In the genomic region with DNA sequence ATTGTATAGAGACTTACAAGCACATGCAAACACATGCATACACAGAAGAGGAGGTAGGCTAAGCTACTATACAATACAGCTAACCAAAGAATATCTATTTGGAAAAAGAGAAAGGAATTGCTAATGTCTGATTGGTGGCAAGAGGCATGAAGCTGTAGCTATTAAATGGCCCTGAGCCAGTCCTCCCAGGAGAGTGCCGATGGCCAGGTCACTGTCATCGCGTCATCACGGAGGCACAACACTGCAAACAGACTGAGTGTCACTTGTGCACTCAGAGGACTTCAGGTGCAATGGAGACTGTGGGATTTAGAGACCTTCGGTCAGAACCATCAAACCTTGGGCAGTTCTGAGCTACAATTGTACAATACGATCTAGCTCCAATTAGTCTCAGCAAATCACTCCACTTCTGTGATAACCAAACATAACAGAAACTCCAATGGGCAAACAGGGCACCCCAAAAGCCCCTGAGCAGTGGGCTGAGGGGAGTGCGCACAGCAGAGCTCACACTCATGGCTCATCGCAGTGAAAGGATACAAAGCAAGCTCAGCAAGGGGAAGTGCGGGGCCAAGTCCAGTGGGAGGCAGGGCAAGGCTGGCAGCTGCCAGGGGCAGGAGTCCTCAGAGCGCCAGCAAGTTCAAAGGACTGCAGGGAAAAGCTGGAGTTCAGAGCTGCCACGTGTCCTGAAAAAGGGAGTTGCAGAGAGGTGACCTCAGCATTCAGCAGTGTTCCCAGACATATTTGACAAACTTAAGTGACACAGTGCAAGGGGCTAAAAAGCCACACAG, we compare ENCODE assay signal across 12 mouse cellular contexts.
DNase-seq lines count a peak whose midpoint lies in the region; ATAC-seq and TF ChIP-seq lines count a peak whose summit lies in the region.
"Had no signal": no experiment of that assay in that cellular context is flagged by ENCODE, and none has a peak within 500 bp of the region (broad histone marks: within the 10 kb centered on the region; RNA-seq: fewer than 3 reads in every experiment).

No protein-coding gene starts in this region.

- no peak overlapping the region for H3K9ac ChIP-seq in heart, adult 2 months (ENCODE audit: low read depth, low read length)
- H3K9ac ChIP-seq in heart, embryonic 12.5 days: no peak overlapping the region
- H3K9ac ChIP-seq: forebrain, embryonic 13.5 days; neural tube, embryonic 12.5 days had no signal

- peaks cover 12% of the 10 kb centered on the region for H3K4me1 ChIP-seq in heart, adult 2 months (ENCODE audit: control insufficient read depth, insufficient read depth, low read length)
- H3K4me1 ChIP-seq in heart, embryonic 12.5 days (replicated peaks): peaks cover 25% of the 10 kb centered on the region
- H3K4me1 ChIP-seq in cerebellum, adult 2 months (ENCODE audit: control insufficient read depth, insufficient read depth, low read length): peaks cover 36% of the 10 kb centered on the region
- peaks cover 32% of the 10 kb centered on the region for H3K4me1 ChIP-seq in heart, embryonic 10.5 days

- TF ChIP-seq EP300 in heart, adult 2 months (IDR thresholded peaks at IDR 0.05; ENCODE audit: insufficient read depth, low read depth, low read length): 0 out of 2 replicates have a peak, but pooled peaks have one; percentile 8

- ATAC-seq in heart, embryonic 12.5 days (ENCODE audit: insufficient number of reproducible peaks, low FRiP score): no peak
- ATAC-seq: forebrain, embryonic 13.5 days had no signal

- no peaks in the 10 kb centered on the region for H3K9me3 ChIP-seq in heart, embryonic 12.5 days (replicated peaks)
- H3K9me3 ChIP-seq in heart, embryonic 10.5 days: no peaks in the 10 kb centered on the region
- H3K9me3 ChIP-seq: forebrain, embryonic 13.5 days; hindbrain, embryonic 10.5 days; neural tube, embryonic 12.5 days had no signal

- 64% methylated on average over 11 of the region's 11 CpGs for WGBS in heart, adult 2 months
- WGBS in heart, embryonic 12.5 days: 78% methylated on average over 11 of the region's 11 CpGs
- WGBS in cerebellum, adult 2 months: 18% methylated on average over 11 of the region's 11 CpGs
- 83% methylated on average over 11 of the region's 11 CpGs for WGBS in heart, embryonic 10.5 days

- no peak overlapping the region for H3K4me2 ChIP-seq in heart, embryonic 12.5 days
- H3K4me2 ChIP-seq: forebrain, embryonic 13.5 days; neural tube, embryonic 12.5 days had no signal

- no peaks in the 10 kb centered on the region for H3K27me3 ChIP-seq in heart, adult 2 months (ENCODE audit: control insufficient read depth, insufficient read depth, low read length)
- H3K27me3 ChIP-seq in heart, embryonic 12.5 days (replicated peaks): no peaks in the 10 kb centered on the region
- H3K27me3 ChIP-seq in cerebellum, adult 2 months (ENCODE audit: control insufficient read depth, insufficient read depth, low read length): no peaks in the 10 kb centered on the region
- no peaks in the 10 kb centered on the region for H3K27me3 ChIP-seq in heart, embryonic 10.5 days (ENCODE audit: insufficient read depth, poor library complexity, severe bottlenecking)
- H3K27me3 ChIP-seq: forebrain, embryonic 13.5 days; neural tube, embryonic 12.5 days had no signal

- H3K4me3 ChIP-seq in heart, adult 2 months: no peak overlapping the region
- H3K4me3 ChIP-seq in heart, embryonic 12.5 days: no peak overlapping the region
- no peak overlapping the region for H3K4me3 ChIP-seq in cerebellum, adult 2 months (replicated peaks; ENCODE audit: insufficient read depth, low read depth, low read length)
- no peak overlapping the region for H3K4me3 ChIP-seq in heart, embryonic 10.5 days
- H3K4me3 ChIP-seq: forebrain, embryonic 13.5 days; hindbrain, embryonic 10.5 days; neural tube, embryonic 12.5 days had no signal

- H3K36me3 ChIP-seq in heart, adult 2 months (ENCODE audit: control insufficient read depth, insufficient read depth, low read length): no peaks in the 10 kb centered on the region; the same call in 1 of the 2 replicates
- H3K36me3 ChIP-seq in heart, embryonic 12.5 days: 0 out of 2 replicates have a peak, but pooled peaks cover 4% of the 10 kb centered on the region
- no peaks in the 10 kb centered on the region for H3K36me3 ChIP-seq in heart, embryonic 10.5 days
- H3K36me3 ChIP-seq: hindbrain, embryonic 10.5 days had no signal

- TF ChIP-seq CTCF in heart, adult 2 months (IDR thresholded peaks at IDR 0.05): no peak
- no peak for TF ChIP-seq CTCF in cerebellum, adult 2 months (IDR thresholded peaks at IDR 0.05; ENCODE audit: borderline replicate concordance, insufficient read depth, low read depth, low read length)

- peak overlapping the region; percentile 20 for H3K27ac ChIP-seq in heart, adult 2 months
- no peak overlapping the region; the same call in 1 of the 2 replicates for H3K27ac ChIP-seq in heart, embryonic 12.5 days (ENCODE audit: poor library complexity, severe bottlenecking)
- 0 out of 2 replicates have a peak overlapping the region, but pooled peaks have one; percentile 55 for H3K27ac ChIP-seq in cerebellum, adult 2 months (ENCODE audit: insufficient read depth, low read length)
- peak overlapping the region; percentile 22; the same call in 1 of the 2 replicates for H3K27ac ChIP-seq in heart, embryonic 10.5 days
- H3K27ac ChIP-seq: macrophage; neural tube, embryonic 12.5 days had no signal

- peak in 1 of 2 experiments; percentile 50 for DNase-seq in heart, adult 2 months
- DNase-seq in cerebellum, adult 2 months: peak; percentile 59 to 63
- DNase-seq in heart, embryonic 10.5 days (ENCODE audit: low spot score): no peak
- peak; percentile 80 to 86 for DNase-seq in kidney, postnatal 36 days
- DNase-seq in left cerebral cortex, postnatal 14 days (ENCODE audit: low spot score in 2 of 2): no peak
- no peak for DNase-seq in layer of hippocampus, adult 11-12 months (ENCODE audit: low spot score)
- DNase-seq in natural killer cell, adult 2 months (ENCODE audit: low spot score in 2 of 2): no peak

- intact Hi-C loops in heart, adult 2 months (cut with DNase I): no loop called here
- intact Hi-C loops in left cerebral cortex, postnatal 14 days (cut with DNase I): no loop called here

- TF ChIP-seq POLR2A in heart, adult 2 months (IDR thresholded peaks at IDR 0.05; ENCODE audit: insufficient read depth, low read depth, low read length): no peak
- TF ChIP-seq POLR2A in cerebellum, adult 2 months (IDR thresholded peaks at IDR 0.05; ENCODE audit: borderline replicate concordance, insufficient read depth, low read length): no peak

- no peaks in the 10 kb centered on the region; the same call in 1 of the 2 replicates for H3K79me2 ChIP-seq in heart, adult 2 months (replicated peaks; ENCODE audit: control insufficient read depth, insufficient read depth, low read length)

Comparison
In these comparisons a context has a peak if more than half of its experiments do, and no peak if none do; other contexts are left out.
1. DNase-seq: peak in cerebellum, adult 2 months (2 of 2) and kidney, postnatal 36 days (2 of 2); none in heart, embryonic 10.5 days (single experiment), left cerebral cortex, postnatal 14 days (0 of 2), layer of hippocampus, adult 11-12 months (single experiment) and natural killer cell, adult 2 months (0 of 2).